Mouse (Mus musculus) liver, embryonic 16.5 days (tissue): ENCODE results near the gene Map3k12. TPM values are rescaled to one million over a fixed set of nuclear protein-coding genes. Genes with fewer than 3 reads are reported as not detected.

Experiments
- ATAC-seq: fragments of 200-750 bp; cut with Nextera tagmentation; 2 replicates; pipeline ENCODE4 v1.8.0; 2017; ENCODE audit warnings: low read depth, mild to moderate bottlenecking, moderate number of reproducible peaks, moderate library complexity
- H3K27ac ChIP-seq: fragments of 300-500 bp; sonication (generic); 2 replicates; pipeline ENCODE4 v1.5.1; 2014; ENCODE audit warnings: mild to moderate bottlenecking, low read length
- H3K27me3 ChIP-seq: fragments of 300-500 bp; sonication (generic); 2 replicates; pipeline ENCODE4 v1.6.1; 2014; ENCODE audit warnings: low read depth, low read length, mixed read lengths; ENCODE audit not compliant: control insufficient read depth, insufficient read depth
- H3K36me3 ChIP-seq: fragments of 300-500 bp; sonication (generic); 2 replicates; pipeline ENCODE4 v1.6.1; 2014; ENCODE audit warnings: mild to moderate bottlenecking; ENCODE audit not compliant: control insufficient read depth, insufficient read depth
- H3K4me1 ChIP-seq: fragments of 300-500 bp; sonication (generic); 2 replicates; pipeline ENCODE4 v1.6.1; 2014; ENCODE audit warnings: low read depth, low read length, mixed read lengths; ENCODE audit not compliant: control insufficient read depth
- H3K4me2 ChIP-seq: fragments of 300-500 bp; sonication (generic); 2 replicates; pipeline ENCODE4 v1.6.1; 2014; ENCODE audit warnings: low read depth, low read length, mixed read lengths
- H3K4me3 ChIP-seq: fragments of 300-500 bp; sonication (generic); 2 replicates; pipeline ENCODE4 v1.5.1; 2014; ENCODE audit warnings: low read depth, mild to moderate bottlenecking, low read length
- H3K9ac ChIP-seq: fragments of 300-500 bp; sonication (generic); 2 replicates; pipeline ENCODE4 v1.6.1; 2014; ENCODE audit warnings: low read depth, low read length
- H3K9me3 ChIP-seq: fragments of 300-500 bp; sonication (generic); replicated peaks from 2 replicates; pipeline ENCODE4 v1.6.1; 2016; ENCODE audit warnings: low read length; ENCODE audit not compliant: control insufficient read depth
- WGBS: fragments of 180-500 bp; shearing (Covaris S2); extraction: QIAGEN DNeasy Blood & Tissue Kit; methylation state at CpG from one replicate; pipeline ENCODE4 v1.1.7; 2014; ENCODE audit not compliant: insufficient replicate concordance; 5-methylcytosine and 5-hydroxymethylcytosine counted together
- polyA plus RNA-seq: library from polyadenylated mRNA; unstranded; fragments of >200 nt; fragmentation: Nextera tagmentation; extraction: Ambion mirVana; gene quantifications from 2 replicates; pipeline ENCODE4 v1.2.1, GENCODE M21; 2015

The Map3k12 gene
- polyA plus RNA-seq, 1 experiment from 2014 or later, result 2.0 TPM

DNA sequence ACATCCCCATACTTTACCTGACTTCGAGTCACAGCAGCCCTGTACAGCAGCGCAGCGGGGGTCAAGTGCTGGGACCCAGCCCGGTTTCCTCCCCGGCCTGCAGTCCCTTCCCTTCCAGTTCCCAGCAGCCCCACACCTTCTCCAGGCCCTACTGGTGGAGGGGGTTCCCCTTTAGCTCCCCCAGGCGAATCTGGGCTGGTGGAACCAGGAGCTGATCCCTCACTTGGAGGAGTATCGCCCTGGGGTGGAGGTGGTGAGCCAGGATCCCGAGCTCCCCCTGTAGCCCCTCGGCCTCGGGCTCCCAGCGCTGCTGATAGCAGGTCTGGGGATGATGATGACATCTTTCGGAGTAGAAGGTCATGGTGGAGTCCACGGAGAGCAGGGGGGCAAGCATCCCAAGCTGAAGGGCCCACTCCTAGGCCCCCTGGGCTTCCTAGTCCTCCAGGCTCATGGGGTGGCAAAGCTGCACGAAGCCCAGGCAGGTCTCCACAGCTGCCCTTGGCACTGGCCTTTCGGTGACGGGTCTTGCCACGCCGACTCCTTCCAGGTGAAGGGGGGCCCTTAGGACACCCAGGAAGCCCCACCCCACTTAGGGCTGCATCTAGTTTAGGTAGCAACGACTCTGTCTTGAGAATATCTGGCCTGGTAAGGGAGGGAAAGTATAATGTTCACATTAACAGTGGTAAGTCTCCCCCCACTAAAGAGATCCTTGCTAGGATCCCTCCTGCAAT lies 15.6 kb downstream of the Map3k12 start:
- Histone ChIP-seq H3K9ac (no peak overlapping the region), H3K4me3 (no peak overlapping the region), H3K4me1 (peaks cover 2% of the 10 kb centered on the region; the same call in 1 of the 2 replicates), H3K27ac (no peak overlapping the region), H3K36me3 (peaks cover 55% of the 10 kb centered on the region), H3K9me3 (no peaks in the 10 kb centered on the region), H3K4me2 (no peak overlapping the region), H3K27me3 (no peaks in the 10 kb centered on the region)
- no peak for ATAC-seq
- 86% methylated on average over 19 of the region's 19 CpGs for WGBS

DNA sequence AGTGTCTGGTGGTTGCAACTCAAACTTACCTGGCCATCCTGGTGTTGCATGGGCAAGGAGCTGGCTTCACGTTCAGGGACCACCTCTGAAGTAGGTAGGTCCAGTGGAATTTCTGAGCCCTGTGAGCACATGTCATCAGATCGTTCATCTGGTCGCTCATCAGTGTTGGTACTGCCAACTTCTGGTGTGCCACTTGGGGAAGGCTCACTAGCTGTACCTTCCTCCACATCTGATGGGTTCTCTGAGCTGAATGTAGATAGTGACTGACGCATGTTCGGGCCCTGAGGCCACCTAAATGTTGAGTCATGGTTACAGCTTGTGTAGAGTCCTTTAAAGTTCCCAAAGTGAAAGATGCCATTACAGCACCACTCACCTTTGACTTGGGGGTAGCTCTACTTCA lies 16.4 kb downstream of the Map3k12 start:
- Histone ChIP-seq H3K4me3 (no peak overlapping the region), H3K4me1 (peaks cover 2% of the 10 kb centered on the region; the same call in 1 of the 2 replicates), H3K9me3 (no peaks in the 10 kb centered on the region), H3K9ac (no peak overlapping the region), H3K27ac (no peak overlapping the region), H3K27me3 (no peaks in the 10 kb centered on the region), H3K4me2 (no peak overlapping the region), H3K36me3 (peaks cover 58% of the 10 kb centered on the region)
- 84% methylated on average over 5 of the region's 5 CpGs for WGBS
- ATAC-seq, result no peak

DNA sequence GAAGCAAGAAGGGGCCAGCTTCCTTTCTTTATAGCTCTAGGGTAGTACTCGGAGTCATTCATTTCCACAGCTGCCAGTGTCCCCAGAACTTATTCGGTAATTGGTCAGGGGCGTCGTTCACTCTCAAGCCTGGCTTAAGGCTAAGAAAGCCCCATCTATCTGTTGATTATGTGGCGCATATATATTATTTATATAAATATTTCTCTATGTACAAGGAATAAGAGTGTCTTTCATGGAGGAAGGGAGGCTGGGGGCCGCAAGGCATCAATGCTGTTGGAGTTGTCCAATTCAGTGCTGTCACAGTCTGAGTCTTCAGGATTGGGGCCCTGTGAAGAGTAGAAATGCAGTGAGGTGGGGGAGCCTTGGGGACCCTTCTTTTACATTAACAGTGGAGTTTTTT lies 17.0 kb downstream of the Map3k12 start:
- peaks cover 65% of the 10 kb centered on the region for H3K36me3 ChIP-seq
- ATAC-seq, result no peak
- H3K9ac ChIP-seq, result no peak overlapping the region
- no peak overlapping the region for H3K4me3 ChIP-seq
- no peaks in the 10 kb centered on the region for H3K27me3 ChIP-seq
- no peak overlapping the region for H3K27ac ChIP-seq
- 89% methylated on average over 6 of the region's 6 CpGs for WGBS
- no peaks in the 10 kb centered on the region for H3K4me1 ChIP-seq
- H3K9me3 ChIP-seq, result no peaks in the 10 kb centered on the region
- H3K4me2 ChIP-seq, result no peak overlapping the region

DNA sequence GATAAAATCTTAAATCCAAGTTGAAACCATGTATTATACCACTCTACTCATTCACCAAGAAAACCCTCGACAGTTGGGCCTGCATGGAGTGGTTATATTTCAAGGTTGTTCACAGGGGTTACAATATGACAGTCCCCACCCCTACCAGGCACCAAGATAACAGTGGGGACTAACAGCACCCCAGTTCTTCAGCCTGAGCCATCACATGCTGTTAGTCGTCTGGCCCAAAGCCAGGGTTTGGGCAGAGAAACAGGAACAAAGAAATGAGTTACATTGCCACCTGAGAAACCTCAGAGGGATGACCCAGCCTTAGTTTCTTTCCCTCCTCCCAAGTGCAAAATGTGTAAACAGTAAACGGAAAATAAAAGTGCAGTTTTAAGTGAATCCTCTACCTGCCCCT lies 17.5 kb downstream of the Map3k12 start:
- H3K4me1 ChIP-seq, result no peaks in the 10 kb centered on the region
- no peaks in the 10 kb centered on the region for H3K27me3 ChIP-seq
- H3K4me2 ChIP-seq, result no peak overlapping the region
- no peak overlapping the region for H3K9ac ChIP-seq
- no peaks in the 10 kb centered on the region for H3K9me3 ChIP-seq
- 67% methylated on average over 3 of the region's 3 CpGs for WGBS
- ATAC-seq, result no peak
- no peak overlapping the region for H3K27ac ChIP-seq
- H3K4me3 ChIP-seq, result no peak overlapping the region
- H3K36me3 ChIP-seq, result peaks cover 68% of the 10 kb centered on the region

DNA sequence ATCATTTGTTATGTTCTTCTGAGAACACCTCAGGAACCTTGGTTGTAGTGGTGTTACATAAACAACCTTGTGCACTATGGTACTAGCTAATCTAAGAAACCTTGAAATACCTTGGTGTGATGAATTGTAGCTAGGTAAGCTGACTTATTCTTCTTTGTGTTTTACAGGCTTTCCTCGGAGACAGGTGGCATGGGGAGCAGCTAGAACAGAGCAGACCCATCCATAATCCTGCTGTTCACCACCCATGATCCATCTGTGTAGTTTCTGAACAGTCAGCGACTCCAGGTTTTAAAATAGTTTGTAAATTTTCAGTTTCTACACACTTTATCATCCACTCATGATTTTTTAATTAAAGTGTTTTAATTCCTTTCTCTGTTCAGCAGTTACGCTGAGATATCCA lies 18.5 kb downstream of the Map3k12 start:
- Histone ChIP-seq H3K36me3 (peaks cover 70% of the 10 kb centered on the region), H3K4me2 (no peak overlapping the region), H3K27ac (no peak overlapping the region), H3K9me3 (no peaks in the 10 kb centered on the region), H3K4me1 (no peaks in the 10 kb centered on the region), H3K27me3 (no peaks in the 10 kb centered on the region), H3K9ac (no peak overlapping the region), H3K4me3 (no peak overlapping the region)
- ATAC-seq, result no peak
- WGBS, result 89% methylated on average over 3 of the region's 3 CpGs

DNA sequence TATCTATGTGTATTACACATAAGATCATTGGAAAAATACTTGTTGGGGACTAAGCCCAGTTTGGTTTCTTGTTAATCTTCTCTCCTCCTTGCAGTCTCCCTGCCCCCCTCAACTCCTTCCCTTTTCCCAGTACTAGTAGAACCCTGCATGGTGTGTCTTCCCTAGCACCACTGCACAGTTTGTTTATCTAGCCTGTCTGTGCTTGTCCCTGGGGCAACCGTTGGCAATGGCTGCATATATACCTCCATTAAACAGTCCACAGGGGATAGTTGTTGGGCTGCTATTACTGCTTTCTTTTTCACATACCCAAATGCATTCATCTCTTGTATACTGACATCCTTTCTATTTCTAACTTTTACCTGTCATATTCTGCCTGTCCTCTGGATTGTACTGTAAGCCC lies 29.2 kb downstream of the Map3k12 start:
- H3K4me1 ChIP-seq, result no peaks in the 10 kb centered on the region
- no peak for ATAC-seq
- H3K27ac ChIP-seq, result no peak overlapping the region
- H3K27me3 ChIP-seq, result no peaks in the 10 kb centered on the region
- H3K36me3 ChIP-seq, result peaks cover 77% of the 10 kb centered on the region
- H3K4me3 ChIP-seq, result no peak overlapping the region
- WGBS, result 73% methylated on average over 1 of the region's 1 CpGs
- no peak overlapping the region for H3K4me2 ChIP-seq
- no peaks in the 10 kb centered on the region for H3K9me3 ChIP-seq
- no peak overlapping the region for H3K9ac ChIP-seq

DNA sequence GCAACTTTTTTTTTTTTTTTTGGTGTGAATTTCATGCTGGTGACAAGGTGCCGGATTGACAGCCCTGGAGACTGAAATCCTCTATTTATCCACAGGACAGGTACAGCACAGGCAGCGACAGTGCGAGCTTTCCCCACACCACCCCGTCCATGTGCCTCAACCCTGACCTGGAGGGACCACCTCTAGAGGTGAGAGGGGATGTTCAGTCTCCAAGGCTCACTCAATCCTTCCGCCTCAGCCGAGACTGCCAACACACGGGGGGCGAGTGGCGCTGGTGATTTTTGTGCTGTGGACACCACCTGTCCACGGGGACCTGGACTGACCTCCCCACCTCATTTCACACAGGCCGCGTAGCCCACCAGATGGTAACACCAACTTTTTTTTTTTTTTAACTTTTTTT lies 31.0 kb downstream of the Map3k12 start:
- no peak overlapping the region for H3K27ac ChIP-seq
- H3K4me2 ChIP-seq, result no peak overlapping the region
- no peaks in the 10 kb centered on the region for H3K27me3 ChIP-seq
- no peaks in the 10 kb centered on the region for H3K9me3 ChIP-seq
- H3K9ac ChIP-seq, result no peak overlapping the region
- no peak overlapping the region for H3K4me3 ChIP-seq
- no peak for ATAC-seq
- 88% methylated on average over 12 of the region's 12 CpGs for WGBS
- peaks cover 74% of the 10 kb centered on the region for H3K36me3 ChIP-seq
- H3K4me1 ChIP-seq, result no peaks in the 10 kb centered on the region

DNA sequence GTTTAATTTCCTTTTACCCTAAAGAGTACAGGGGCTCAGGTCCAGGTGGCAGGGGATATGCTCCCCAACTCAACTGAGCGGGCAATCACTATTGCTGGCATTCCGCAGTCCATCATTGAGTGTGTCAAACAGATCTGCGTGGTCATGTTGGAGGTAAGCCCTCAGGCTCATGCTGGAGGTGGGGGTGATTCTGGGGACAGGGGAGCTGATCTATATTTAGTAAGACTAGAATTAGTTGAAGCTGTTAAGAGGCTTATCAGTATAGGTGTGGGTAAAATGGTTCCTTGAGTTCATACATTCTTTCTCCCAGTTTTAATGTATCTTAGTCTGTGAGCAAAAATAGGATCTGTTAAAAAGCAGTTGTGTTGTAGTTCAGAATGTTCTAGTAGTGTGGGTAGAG lies 33.7 kb downstream of the Map3k12 start:
- Histone ChIP-seq H3K27me3 (no peaks in the 10 kb centered on the region), H3K36me3 (peaks cover 67% of the 10 kb centered on the region), H3K4me1 (no peaks in the 10 kb centered on the region), H3K9me3 (no peaks in the 10 kb centered on the region), H3K27ac (no peak overlapping the region), H3K4me2 (no peak overlapping the region), H3K9ac (no peak overlapping the region), H3K4me3 (no peak overlapping the region)
- WGBS, result 92% methylated on average over 3 of the region's 3 CpGs
- no peak for ATAC-seq

DNA sequence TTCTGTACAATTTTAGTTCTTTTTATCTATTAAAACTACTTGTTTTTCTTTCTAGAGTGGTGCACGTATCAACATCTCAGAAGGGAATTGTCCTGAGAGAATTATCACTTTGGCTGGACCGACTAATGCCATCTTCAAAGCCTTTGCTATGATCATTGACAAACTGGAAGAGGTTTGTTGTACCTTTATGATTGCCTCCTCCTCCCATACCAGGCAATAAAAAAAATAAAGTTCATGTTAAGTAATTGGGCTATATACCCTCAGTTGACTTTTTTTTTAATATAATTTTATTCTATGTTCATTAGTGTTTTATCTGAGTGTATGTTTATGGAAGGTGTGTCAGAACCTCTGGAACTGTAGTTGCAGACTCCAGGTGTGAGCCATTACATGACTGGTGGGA lies 42.3 kb downstream of the Map3k12 start:
- WGBS, result 85% methylated on average over 2 of the region's 2 CpGs
- Histone ChIP-seq H3K9ac (no peak overlapping the region), H3K9me3 (no peaks in the 10 kb centered on the region), H3K36me3 (peaks cover 45% of the 10 kb centered on the region), H3K4me2 (no peak overlapping the region), H3K4me3 (no peak overlapping the region), H3K27me3 (no peaks in the 10 kb centered on the region), H3K4me1 (peaks cover 6% of the 10 kb centered on the region), H3K27ac (no peak overlapping the region)
- ATAC-seq, result no peak
